Mouse (Mus musculus) hematopoietic stem cell, adult 5-6 weeks (primary cell): ENCODE measurements around the gene Tbc1d4. TPM values are rescaled to one million over a fixed set of nuclear protein-coding genes. Genes with fewer than 3 reads are reported as not detected.

ENCODE experiments used
- ATAC-seq, 2 experiments: fragments of 125-278 bp in 1 of 2; replicated peaks in 1 of 2; 2 replicates each; pipeline ENCODE4 v1.8.0; 2016 to 2017; ENCODE audit warnings: inconsistent platforms in 2 of 2, mild to moderate bottlenecking in 2 of 2, moderate number of reproducible peaks in 2 of 2, low read depth in 1 of 2, moderate TSS enrichment in 1 of 2; ENCODE audit not compliant: low FRiP score in 2 of 2, poor library complexity in 2 of 2, severe bottlenecking in 2 of 2, insufficient read depth in 1 of 2, low TSS enrichment in 1 of 2
- total RNA-seq: library from RNA; stranded (forward); fragments of 172-1452, 232-1000 nt; gene quantifications from 2 replicates; pipeline ENCODE4 v1.2.3, GENCODE M21; 2017

The Tbc1d4 gene
- total RNA-seq, 1 experiment from 2014 or later = 23.2 TPM

- no peak for ATAC-seq
Measured at GRCm38 (mm10) chr14:101561251-101561701, 47.7 kb downstream of the Tbc1d4 start.

- ATAC-seq = peak; percentile 50 to 74
Measured at GRCm38 (mm10) chr14:101559446-101559845, 49.5 kb downstream of the Tbc1d4 start.

GRCm38 (mm10) chr14:101548885-101549573 is 60.0 kb downstream of the Tbc1d4 start:
- ATAC-seq = no peak

- ATAC-seq = no peak
Measured at GRCm38 (mm10) chr14:101541863-101542262, 67.1 kb downstream of the Tbc1d4 start.

- ATAC-seq = no peak
Measured at GRCm38 (mm10) chr14:101541141-101541540, 67.8 kb downstream of the Tbc1d4 start.

GRCm38 (mm10) chr14:101540466-101540865 is 68.5 kb downstream of the Tbc1d4 start:
- no peak for ATAC-seq

- ATAC-seq = no peak
Measured at GRCm38 (mm10) chr14:101537906-101538305, 71.1 kb downstream of the Tbc1d4 start.

GRCm38 (mm10) chr14:101537413-101537812 is 71.6 kb downstream of the Tbc1d4 start:
- no peak for ATAC-seq

- ATAC-seq = no peak
Measured at GRCm38 (mm10) chr14:101532090-101532695, 76.8 kb downstream of the Tbc1d4 start.

GRCm38 (mm10) chr14:101530455-101530854 is 78.5 kb downstream of the Tbc1d4 start:
- no peak for ATAC-seq

- no peak for ATAC-seq
Measured at GRCm38 (mm10) chr14:101529194-101529593, 79.8 kb downstream of the Tbc1d4 start.

GRCm38 (mm10) chr14:101527420-101527996 is 81.5 kb downstream of the Tbc1d4 start:
- no peak for ATAC-seq

GRCm38 (mm10) chr14:101526478-101526877 is 82.5 kb downstream of the Tbc1d4 start:
- ATAC-seq = no peak

- no peak for ATAC-seq
Measured at GRCm38 (mm10) chr14:101519964-101520363, 89.0 kb downstream of the Tbc1d4 start.

GRCm38 (mm10) chr14:101518259-101518658 is 90.7 kb downstream of the Tbc1d4 start:
- no peak for ATAC-seq

GRCm38 (mm10) chr14:101517801-101518200 is 91.2 kb downstream of the Tbc1d4 start:
- ATAC-seq = no peak

- ATAC-seq = 0 out of 4 replicates have a peak, but pooled peaks of 1 of the 2 experiments have one; percentile 40
Measured at GRCm38 (mm10) chr14:101517341-101517740, 91.7 kb downstream of the Tbc1d4 start.

- no peak for ATAC-seq
Measured at GRCm38 (mm10) chr14:101516864-101517263, 92.1 kb downstream of the Tbc1d4 start.
